Mouse (Mus musculus) erythroid progenitor cell, adult 5-6 weeks (primary cell): ENCODE data around the gene Comt. TPM values are rescaled to one million over a fixed set of nuclear protein-coding genes. Genes with fewer than 3 reads are reported as not detected.

Experiments used
- ATAC-seq: replicated peaks from 2 replicates; pipeline ENCODE4 v1.8.0; 2016; ENCODE audit warnings: moderate number of reproducible peaks, mild to moderate bottlenecking, moderate TSS enrichment, inconsistent platforms; ENCODE audit not compliant: poor library complexity, low FRiP score, severe bottlenecking
- total RNA-seq, 2 experiments: library from RNA; stranded (forward) in 1 of 2; stranded (reverse) in 1 of 2; fragments of 150-400 nt in 1 of 2; fragments of 186-747, 209-891 nt in 1 of 2; gene quantifications; 2 replicates each; pipeline versions ENCODE4 v1.2.3 to v1.2.4; 2015 to 2017; ENCODE audit warnings: low replicate concordance in 2 of 2

The Comt gene
- total RNA-seq, 2 experiments from 2014 or later = 67.4 to 131 TPM

DNA sequence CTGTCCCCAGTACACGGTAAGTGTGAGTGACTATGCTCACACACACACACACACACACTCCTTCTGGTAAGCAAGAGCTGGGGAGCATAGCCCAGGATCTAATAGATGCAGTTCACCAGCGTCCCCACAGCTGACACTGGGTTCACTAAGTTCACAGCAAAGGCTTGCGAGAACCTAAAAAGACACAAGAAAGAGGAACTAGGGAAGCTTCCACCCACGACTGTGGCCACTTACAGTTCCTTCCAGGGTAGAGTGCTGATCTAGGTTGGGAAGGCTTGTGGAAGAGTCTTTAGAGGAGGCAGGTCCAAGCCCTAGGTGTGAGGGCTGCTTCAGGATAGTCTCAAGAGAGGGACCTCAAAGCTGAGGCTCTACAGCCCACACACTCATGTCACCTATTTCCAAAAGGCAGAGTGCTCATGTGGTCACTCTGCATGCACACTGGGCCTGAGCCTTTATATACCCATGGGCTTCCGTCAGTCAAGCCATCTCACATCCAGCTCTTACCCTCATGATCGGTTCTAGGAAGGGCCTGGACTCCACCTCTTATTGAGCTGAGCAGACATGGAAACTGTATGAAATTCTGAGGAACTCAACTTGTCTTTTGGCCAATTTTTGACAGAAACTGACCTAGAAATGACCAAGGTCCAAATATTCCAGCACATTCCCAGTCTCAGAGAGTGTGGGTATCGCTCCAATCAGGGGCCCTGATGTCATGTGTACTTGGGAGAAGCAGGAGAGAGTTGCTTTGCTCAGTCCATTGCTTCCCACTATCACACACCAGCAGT lies 13.4 kb downstream of the Comt start:
- no peak for ATAC-seq

DNA sequence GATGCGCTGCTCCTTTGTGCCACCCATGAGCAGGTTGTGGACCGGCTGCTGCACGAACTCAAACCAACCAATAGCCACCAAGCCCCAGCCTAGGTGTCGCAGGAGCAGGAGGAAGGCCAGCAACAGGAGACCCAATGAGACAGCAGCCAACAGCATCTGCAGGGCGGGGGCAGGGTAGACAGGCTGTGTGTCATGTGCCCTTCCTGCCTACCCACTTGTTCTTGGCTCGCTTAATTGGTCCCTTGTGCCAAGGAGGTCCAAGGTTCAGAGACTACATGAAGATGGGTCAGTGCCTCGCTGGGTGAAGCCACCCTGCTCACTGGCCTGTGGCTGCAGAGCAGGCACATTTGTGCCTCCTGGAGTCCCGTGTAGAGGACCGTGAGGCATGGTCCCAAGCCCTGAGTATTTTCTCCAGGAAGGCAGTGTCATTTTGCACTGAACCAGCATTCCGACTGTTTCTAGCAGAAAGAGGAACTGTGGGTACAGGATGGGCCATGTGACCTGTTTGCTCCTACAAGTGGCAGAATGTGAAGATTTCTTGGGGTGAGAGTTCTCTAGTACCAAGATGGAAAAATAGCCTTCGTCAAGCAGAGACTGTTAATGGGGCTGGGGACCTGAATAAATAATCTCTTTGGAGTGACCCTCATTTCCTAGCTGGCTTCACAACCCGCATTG lies 14.7 kb downstream of the Comt start:
- no peak for ATAC-seq

DNA sequence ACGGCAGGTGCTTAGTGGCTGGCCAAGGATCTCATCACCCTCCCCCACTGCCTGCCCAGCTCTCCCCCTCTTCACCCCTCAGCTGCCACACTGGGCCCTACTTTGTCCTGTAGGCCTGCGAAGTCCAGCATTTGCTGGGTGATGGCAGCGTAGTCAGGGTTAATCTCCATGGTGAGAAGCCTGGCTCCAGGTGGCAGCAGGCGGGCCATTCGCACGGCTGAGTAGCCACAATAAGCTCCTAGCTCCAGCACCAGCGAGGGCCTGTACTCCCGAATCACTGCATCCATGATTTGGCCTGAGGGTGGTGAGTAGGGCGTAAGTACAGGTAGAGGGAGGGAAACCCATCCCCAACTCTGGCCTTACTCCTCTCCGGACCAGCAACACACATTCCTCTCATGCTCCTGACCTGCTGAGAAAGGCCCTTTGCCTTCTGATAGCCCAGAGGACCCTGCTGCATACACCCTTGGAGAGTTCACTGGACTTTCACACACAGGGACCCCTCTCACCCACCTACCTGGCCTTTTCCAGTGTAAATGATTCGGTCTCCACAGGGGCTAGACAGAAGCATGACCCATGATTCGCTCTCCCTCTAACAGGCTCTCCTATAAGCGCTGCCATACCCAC lies 15.5 kb downstream of the Comt start:
- ATAC-seq = no peak

DNA sequence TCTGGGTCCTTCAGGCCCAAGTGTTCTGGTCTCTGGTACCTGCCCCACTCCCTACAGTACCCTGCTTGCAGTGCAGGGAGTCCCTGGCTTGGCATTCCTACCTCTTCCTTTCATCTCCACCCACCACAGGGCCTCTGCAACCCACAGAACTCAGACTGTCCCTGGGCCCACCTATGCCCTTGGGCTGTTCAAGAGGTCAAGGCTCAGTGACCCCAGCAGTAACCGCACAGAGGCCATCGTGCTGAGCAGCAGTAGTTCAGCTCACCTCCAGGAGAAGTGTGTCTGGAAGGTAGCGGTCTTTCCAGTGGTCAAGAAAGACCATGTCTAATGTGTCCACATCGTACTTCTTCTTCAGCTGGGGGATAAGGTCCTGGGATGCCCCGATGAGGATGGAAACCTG lies 16.2 kb downstream of the Comt start:
- ATAC-seq = no peak

DNA sequence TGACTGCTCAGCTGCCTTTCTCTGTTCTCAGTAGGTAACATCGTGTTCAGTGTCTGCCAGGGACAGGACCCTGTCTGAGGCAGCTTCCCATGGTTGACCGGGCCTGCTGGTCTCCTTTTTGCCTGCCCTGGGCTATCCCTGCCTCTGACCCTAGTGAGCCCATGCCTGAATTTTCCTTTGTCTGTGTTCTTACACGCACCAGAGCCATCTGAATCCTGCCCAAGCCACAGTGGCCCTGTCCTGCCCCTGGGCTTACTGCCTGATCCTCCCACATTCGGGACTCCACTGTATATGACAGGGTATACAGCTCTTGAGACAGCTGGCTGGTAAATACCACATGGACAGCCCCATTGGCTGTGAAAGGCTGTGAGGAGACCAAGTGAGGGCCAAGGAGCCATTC lies 16.9 kb downstream of the Comt start:
- ATAC-seq = no peak

DNA sequence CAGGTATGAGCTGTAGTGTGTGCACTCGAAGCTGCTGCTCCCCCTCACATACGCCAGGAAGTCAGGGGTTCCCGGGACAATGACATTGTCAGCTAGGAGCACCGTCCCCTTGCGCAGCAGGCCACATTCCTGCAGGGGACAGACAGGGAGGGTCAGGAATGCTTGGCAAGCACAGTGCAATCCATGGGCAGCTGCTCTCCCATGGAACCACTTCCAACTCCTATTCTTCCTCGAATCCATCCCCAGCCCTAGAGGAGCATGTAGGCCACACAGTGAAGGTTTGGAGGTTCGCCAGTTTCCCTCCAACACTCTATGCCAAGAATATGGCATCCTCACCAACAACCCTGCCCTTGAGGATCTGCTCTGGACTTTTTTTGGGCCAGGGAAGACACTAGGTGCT lies 18.7 kb downstream of the Comt start:
- ATAC-seq = no peak

DNA sequence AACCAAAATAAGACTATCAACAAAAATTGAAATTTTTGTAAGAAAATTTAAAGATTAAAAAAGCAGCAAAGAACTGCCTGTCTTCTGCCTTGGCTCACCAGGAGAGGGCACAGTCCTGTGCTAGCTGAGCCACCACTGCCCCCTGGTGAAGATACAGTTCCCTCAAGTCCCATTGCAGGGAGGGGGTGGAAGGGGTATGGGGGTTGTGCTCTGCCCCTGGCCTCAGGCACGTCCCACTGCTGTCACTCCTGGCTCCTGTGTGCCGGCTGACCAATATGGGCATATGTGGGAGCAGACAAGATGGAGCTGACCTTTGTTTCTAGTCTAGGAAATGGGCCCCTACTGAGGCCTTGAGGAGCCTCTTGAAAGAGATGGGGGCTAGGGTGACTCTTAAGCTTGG lies 20.4 kb downstream of the Comt start:
- ATAC-seq = peak; percentile 68

DNA sequence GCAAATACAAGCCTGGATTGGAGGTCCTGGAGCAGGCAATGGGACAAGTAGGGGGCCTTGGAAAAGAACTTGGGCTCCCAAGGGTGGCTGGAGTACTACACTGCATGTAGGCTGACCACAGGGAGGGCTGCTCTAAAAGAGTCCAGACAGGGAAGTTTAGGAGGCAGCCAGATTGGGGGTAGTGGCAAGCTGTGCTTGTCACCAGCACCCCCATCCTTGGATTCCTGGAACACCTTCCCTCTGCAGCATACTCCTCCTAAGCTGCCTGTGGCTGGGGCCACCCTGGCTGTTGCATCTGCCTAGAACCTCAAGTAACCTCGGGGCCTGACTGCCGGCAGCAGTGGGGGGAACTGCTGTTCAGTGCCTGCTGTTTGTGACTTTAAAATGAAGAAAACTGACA lies 20.8 kb downstream of the Comt start:
- no peak for ATAC-seq

DNA sequence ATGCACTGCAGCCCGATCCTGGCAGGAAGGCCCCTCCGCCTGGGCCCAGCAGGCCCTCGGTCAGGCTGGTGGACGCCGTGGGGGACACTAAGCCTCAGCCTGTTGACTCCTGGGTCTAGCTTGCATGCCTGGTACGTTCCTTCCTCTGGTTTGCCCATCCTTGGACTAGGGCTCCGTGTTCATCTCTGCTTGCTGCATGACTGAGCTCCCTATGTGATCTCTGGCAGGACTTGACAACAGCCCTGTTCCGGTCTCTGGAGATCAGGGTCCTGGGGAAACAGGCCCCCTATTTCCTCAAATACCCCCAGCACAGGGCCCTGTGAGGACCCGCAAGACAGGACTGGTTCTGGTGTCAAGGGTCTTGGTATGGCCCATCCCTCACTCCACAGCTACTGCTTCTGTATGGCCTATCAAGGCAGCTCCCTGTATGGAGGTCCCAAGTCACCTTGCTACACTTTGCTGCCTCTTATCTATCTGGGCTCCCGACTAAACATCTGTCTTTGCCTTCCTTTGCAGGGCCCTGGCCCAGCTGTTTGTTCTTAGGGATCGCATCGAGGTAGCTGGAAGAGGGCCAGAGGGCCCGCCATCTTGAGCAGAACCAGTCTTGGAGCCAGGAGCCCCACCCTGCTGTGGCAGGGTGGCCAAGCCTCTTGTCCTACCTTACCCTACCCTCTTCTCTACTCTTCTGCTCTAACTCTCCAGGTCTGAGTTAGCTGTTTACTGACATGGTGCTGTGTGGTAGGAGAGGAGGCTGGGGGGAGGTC lies 21.4 kb downstream of the Comt start:
- peak; percentile 80 for ATAC-seq

DNA sequence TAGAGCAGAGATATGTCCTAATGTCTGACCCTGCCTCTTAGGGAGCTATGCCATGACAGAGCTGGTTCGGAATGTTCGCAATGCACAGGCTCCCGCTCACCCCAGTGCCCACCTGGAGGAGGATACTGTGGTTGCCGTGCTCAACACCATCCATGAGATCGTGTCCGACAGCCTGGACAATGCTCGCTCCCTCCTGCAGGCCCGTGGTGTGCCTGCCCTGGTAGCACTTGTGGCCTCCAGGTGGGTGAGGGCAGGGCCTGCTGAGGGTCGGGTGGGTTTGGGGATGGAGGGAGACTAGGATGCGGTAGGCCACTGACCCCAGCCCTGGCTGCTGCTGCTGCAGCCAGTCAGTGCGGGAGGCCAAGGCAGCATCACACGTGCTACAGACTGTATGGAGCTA lies 23.4 kb downstream of the Comt start:
- no peak for ATAC-seq

DNA sequence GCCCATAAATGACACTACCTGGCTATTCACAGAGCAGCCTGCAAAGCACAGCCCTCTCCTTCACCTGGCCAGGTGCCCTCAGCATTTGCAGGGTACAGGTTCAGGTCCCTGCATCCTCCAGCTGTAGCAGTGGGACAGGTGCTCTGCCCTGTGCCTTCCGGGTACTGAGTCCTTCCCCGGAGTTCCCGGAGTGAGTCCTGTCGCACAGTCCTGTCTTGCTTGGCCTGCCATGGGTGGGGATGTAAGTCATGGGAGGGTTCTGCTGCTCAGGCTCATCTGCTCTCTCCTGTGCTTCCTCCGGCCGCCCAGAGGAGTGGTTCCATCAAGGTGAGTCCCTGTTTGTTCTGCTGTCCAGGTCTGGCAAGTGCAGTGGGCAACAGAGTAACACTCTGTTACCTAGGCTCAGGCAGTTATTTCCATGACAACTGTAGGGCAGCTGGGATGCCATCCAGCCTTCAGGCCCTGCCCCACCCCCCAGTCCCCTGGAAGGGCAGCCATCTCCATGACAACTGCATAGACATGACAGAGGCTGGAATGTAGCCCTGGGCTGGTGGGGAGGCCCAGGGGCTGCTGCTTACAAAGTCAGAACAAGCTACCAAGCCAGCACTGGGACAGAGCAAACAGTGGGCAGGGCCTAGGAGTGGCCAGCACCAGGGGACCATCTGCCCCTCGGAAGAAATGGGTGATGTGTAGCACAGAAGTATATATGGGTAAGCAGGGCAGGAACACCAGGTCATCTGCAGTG lies 26.0 kb downstream of the Comt start:
- ATAC-seq = no peak

DNA sequence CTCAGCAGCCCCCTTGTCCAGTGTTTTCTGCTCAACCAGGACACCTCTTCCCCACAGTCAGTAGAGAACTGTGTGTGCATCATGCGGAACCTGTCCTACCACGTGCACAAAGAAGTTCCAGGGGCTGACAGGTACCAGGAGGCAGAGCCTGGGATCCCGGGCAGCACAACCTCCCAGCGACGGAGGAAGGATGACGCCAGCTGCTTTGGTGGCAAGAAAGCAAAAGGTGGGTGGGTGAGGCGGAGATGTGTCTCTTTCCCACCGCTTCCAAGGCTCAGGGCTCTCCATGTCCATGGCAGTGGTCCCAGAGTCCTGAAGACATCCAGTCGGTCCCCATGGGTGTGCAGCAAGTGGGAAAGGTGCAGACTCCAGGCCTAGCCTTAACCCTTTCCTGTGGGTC lies 26.6 kb downstream of the Comt start:
- ATAC-seq = no peak

DNA sequence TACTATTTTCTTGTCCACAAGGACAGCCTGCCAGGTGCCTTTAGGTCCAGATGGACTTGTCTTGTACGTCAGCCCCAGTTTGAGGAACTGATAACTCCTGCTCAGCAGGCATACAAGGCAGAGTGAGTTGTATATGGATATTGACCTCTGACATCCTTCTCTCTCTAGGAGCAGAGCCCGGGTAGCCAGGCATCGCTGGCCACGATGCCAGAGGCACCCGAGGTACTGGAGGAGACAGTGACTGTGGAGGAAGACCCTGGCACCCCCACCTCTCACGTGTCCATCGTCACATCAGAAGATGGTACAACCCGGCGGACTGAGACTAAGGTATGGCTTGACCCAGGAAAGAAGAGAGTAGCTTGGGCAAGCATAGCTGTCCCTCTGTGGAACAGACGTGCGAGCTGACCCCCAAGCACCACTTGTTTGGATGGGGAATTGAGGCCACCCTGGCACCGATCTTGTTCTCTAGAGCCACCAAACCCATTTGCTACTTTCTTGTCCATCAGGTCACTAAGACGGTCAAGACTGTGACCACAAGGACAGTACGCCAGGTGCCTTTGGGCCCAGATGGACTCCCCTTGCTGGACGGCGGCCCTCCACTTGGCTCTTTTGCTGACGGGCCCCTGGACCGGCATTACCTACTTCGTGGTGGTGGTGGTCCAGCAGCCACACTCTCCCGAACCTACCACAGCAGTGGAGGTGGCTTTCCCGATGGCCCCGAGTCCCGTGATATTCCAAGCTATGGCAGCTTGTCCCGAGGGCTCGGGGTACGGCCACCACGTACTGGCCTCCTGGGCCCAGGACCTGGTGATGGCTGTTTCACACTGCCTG lies 29.6 kb downstream of the Comt start:
- no peak for ATAC-seq

DNA sequence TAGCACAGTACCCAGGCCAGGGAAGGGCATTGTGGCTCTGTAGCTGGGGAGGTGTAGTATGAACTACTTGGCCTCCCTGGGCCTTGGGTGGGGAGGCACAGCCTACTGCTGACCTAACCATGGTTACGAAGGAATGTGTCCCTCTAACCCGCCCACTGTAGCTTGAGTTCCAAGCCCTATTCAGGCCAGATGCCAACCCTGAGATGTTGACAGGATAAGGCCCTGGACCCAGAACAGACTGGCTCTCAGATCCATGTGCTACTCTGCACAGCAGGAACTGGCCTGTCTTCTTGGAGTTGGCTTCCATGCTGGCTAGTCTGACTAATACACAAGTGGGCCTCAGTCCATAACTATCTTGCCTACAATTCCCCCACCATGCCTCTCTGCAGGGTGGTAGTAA lies 30.5 kb downstream of the Comt start:
- ATAC-seq = no peak

DNA sequence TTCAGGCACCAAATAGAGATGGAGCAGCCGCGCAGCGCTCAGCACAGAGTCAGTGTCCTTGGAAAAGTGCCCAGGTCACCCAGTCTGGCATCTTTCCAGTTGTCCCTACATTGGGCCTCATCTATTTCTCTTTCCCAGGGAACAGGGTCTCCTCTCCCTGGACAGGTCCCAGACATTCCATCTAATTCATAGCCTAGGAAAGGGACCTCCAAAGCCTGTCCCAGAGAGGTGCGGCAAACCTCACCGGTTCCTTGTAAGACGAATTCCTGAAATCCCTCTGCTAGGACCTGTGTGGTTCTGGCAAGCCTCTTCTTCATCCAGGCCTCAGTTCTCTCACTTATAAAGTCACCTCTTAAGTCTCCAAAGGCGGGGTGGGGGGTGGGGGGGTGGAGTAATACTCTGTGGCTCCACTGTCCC lies 31.0 kb downstream of the Comt start:
- no peak for ATAC-seq

DNA sequence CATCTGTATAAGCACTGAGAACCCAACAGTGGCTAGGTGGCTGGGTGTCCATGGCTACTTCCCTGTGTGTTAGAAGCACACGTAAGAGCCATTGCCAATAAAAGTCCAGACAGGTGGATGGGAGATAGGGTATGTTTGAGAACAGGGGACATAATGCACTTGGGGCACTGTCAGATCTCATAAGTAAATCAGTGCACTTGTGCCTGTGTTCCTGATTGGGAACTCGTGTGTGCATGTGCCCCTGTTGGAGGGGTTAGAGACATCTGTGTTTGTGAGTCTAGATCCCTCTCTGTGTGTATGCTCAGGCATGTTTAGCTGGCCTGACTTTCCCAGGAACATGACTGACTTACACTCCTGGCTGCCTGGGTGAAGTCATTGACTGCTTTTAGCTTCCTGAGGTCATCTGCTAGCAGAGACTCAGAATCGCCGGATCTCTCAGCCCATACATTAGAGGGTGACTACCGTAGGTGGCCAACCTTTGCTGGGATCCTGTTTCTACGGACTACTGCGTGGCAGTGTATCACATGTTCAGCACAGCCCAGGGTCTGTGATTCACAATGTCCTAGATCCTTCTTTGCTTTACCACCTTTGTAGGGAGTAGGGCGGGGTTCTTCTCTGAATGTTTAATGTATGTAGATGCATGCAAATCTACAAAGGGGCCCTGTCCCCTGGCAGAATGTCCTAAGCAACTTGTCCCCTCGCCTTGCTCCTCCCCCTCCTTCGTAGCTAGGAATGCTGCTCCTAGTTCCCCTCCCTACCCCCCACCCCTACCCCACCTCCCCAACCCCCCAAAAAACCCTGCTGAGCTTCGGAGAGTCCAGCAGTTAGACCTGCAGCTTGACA lies 31.7 kb downstream of the Comt start:
- no peak for ATAC-seq

DNA sequence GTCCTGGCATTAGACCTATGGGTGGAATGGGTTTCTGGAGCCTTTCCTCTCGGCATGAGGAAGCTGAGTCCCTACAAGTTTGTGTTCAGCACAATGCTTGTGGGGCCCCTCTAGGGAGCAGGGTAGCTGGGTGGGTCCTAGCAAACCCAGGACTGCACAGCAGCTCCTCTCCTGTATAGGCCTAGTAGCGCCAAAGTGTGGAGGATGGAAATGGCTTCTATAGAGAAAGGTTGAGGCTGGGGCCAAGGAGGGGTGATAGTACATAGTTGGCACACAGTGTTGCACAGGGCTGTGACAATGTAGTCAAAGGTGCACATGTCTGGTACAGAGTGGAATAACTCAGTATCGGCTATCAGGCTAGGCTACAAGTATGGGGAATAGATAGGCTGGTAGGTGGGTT lies 32.6 kb downstream of the Comt start:
- ATAC-seq = no peak

DNA sequence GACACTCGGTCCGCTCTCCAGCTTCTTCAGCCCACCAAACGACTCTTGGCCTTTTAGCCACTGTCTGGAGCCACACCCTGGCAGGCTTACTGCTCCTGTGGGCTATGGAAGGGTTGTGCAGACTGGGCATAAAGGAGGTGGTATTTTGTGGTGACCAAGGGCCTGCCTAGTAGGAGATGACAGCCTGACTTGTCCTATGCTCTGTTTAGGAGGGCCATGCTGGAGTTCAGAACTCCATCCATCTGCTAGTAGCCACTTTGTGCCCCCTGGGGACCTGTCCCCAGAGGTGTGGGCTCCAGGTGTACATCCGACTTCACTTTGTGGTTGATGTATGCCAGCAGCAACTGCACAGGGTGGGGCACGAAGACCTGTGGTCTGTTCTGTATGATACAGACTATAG lies 33.1 kb downstream of the Comt start:
- no peak for ATAC-seq
